Mouse (Mus musculus): ENCODE data around the gene Itpr2. TPM values are rescaled to one million over a fixed set of nuclear protein-coding genes. Genes with fewer than 3 reads are reported as not detected.

Itpr2 gene
- polyA plus RNA-seq, 1 experiment, result 8.5 TPM

- no peak for DNase-seq (ENCODE audit: extremely low spot score in 1 of 2, low spot score in 1 of 2)
Observed at GRCm38 (mm10) chr6:146511511-146511910, 9.5 kb upstream of the Itpr2 start.

- DNase-seq (ENCODE audit: extremely low spot score in 1 of 2, low spot score in 1 of 2), result no peak
Observed at GRCm38 (mm10) chr6:146509891-146510290, 7.9 kb upstream of the Itpr2 start.

- DNase-seq (ENCODE audit: extremely low spot score in 1 of 2, low spot score in 1 of 2), result no peak
Observed at GRCm38 (mm10) chr6:146504459-146504858, 2.4 kb upstream of the Itpr2 start.

GRCm38 (mm10) chr6:146502856-146503255, 833 bp upstream of the Itpr2 start:
- no peak for DNase-seq (ENCODE audit: extremely low spot score in 1 of 2, low spot score in 1 of 2)

GRCm38 (mm10) chr6:146501316-146501865, 632 bp downstream of the Itpr2 start:
- DNase-seq (ENCODE audit: extremely low spot score in 1 of 2, low spot score in 1 of 2), result no peak

GRCm38 (mm10) chr6:146500771-146501170, 1.3 kb downstream of the Itpr2 start:
- no peak for DNase-seq (ENCODE audit: extremely low spot score in 1 of 2, low spot score in 1 of 2)

GRCm38 (mm10) chr6:146500206-146500605, 1.8 kb downstream of the Itpr2 start:
- no peak for DNase-seq (ENCODE audit: extremely low spot score in 1 of 2, low spot score in 1 of 2)

- no peak for DNase-seq (ENCODE audit: extremely low spot score in 1 of 2, low spot score in 1 of 2)
Observed at GRCm38 (mm10) chr6:146499566-146499965, 2.5 kb downstream of the Itpr2 start.

- DNase-seq (ENCODE audit: extremely low spot score in 1 of 2, low spot score in 1 of 2), result no peak
Observed at GRCm38 (mm10) chr6:146498416-146498815, 3.6 kb downstream of the Itpr2 start.

- no peak for DNase-seq (ENCODE audit: extremely low spot score in 1 of 2, low spot score in 1 of 2)
Observed at GRCm38 (mm10) chr6:146497866-146498265, 4.2 kb downstream of the Itpr2 start.

- DNase-seq (ENCODE audit: extremely low spot score in 1 of 2, low spot score in 1 of 2), result no peak
Observed at GRCm38 (mm10) chr6:146497435-146497834, 4.6 kb downstream of the Itpr2 start.

GRCm38 (mm10) chr6:146491680-146492079, 10.3 kb downstream of the Itpr2 start:
- DNase-seq (ENCODE audit: extremely low spot score in 1 of 2, low spot score in 1 of 2), result no peak

GRCm38 (mm10) chr6:146490416-146490960, 11.5 kb downstream of the Itpr2 start:
- DNase-seq (ENCODE audit: extremely low spot score in 1 of 2, low spot score in 1 of 2), result no peak

- DNase-seq (ENCODE audit: extremely low spot score in 1 of 2, low spot score in 1 of 2), result no peak
Observed at GRCm38 (mm10) chr6:146489841-146490240, 12.2 kb downstream of the Itpr2 start.

GRCm38 (mm10) chr6:146488749-146489148, 13.3 kb downstream of the Itpr2 start:
- no peak for DNase-seq (ENCODE audit: extremely low spot score in 1 of 2, low spot score in 1 of 2)

GRCm38 (mm10) chr6:146487079-146487478, 14.9 kb downstream of the Itpr2 start:
- no peak for DNase-seq (ENCODE audit: extremely low spot score in 1 of 2, low spot score in 1 of 2)

- no peak for DNase-seq (ENCODE audit: extremely low spot score in 1 of 2, low spot score in 1 of 2)
Observed at GRCm38 (mm10) chr6:146486073-146486472, 15.9 kb downstream of the Itpr2 start.

- DNase-seq (ENCODE audit: extremely low spot score in 1 of 2, low spot score in 1 of 2), result no peak
Observed at GRCm38 (mm10) chr6:146481441-146481840, 20.6 kb downstream of the Itpr2 start.

- DNase-seq (ENCODE audit: extremely low spot score in 1 of 2, low spot score in 1 of 2), result no peak
Observed at GRCm38 (mm10) chr6:146480925-146481324, 21.1 kb downstream of the Itpr2 start.

- DNase-seq (ENCODE audit: extremely low spot score in 1 of 2, low spot score in 1 of 2), result no peak
Observed at GRCm38 (mm10) chr6:146478888-146479683, 22.9 kb downstream of the Itpr2 start.

- DNase-seq (ENCODE audit: extremely low spot score in 1 of 2, low spot score in 1 of 2), result no peak
Observed at GRCm38 (mm10) chr6:146476865-146477264, 25.2 kb downstream of the Itpr2 start.

GRCm38 (mm10) chr6:146474166-146474565, 27.9 kb downstream of the Itpr2 start:
- DNase-seq (ENCODE audit: extremely low spot score in 1 of 2, low spot score in 1 of 2), result no peak
